Mouse (Mus musculus) testis, postnatal 14 days (tissue): ENCODE measurements around the gene Nhlrc2.

Experiments
- DNase-seq: peaks from one replicate; pipeline ENCODE4 v3.0.0; 2021; ENCODE audit warnings: low spot score

The Nhlrc2 gene

DNA sequence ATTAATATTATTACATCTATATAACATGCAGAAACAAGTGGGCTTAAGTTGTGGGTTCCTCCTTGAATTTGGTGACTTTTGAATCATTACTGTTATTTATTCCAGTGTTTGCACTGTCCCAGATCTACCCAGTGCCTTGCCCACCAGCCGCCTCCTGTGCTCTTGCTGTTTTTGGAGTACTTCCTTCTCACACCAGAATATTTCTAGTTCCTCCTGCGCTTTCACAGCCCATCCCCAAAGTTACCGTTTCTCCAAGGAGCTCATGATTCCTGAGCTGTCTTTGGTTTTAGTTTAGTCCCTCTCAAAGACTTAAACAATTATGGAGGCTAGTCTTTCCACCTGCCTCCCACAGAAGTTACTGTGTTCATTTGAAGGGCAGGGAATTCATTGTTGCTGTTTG, 15.4 kb downstream of the Nhlrc2 start:
- no peak for DNase-seq

DNA sequence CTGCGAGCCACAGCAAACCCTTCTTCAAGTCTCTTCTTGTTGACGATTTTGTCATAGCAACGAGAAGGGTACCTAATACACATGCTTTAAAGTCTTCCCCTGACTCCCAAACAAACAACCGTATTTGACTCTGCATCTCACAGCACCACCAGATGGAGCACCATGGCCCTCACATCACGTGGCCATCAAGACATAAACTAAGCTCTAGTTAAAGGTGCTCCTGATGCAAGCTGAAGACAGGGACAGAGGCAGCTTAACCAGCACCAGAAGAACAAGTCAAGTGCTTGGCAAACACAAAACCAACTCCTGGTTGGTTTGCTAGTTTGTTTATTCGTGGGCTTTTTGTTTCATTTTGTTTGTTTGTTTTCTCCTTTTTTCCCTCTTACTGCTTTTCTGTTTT, 17.3 kb downstream of the Nhlrc2 start:
- DNase-seq = no peak

DNA sequence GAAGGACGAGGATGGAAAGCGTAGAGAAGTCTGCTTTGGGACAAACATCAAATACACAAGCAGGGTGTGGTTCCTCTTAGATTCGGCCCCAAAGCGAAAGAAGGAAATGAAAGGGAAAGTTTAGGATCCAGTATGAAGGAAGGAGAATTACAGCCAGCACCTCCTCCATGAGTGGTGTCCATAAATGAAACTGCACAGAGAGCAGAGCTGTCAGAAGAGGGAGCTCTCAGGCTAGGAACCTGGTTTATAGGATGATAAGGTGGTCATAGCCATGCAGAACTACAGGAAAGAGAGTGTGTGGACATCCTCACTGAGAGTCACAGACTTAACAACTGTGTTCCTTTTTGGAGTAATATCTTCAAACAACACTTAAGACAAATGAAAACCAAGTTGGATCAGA, 18.0 kb downstream of the Nhlrc2 start:
- no peak for DNase-seq

DNA sequence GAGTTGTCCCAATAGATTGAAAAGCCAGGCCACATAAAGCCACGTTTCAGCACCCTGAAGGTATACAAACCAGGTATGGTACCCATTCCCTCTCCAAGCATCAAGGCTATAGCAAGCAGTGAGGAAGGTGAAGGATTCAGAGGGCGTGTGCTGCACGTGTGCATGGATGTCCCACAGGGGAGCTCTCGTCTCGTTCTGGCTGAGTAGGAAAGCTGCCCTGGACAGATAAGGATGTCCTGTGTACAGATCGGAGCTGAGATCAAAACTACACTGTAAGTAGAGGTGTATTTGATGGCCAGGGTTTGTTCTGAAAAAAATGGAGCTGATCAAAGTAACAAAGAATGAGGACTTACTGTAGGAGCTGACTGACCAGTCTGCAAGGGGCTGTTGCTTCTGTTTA, 18.9 kb downstream of the Nhlrc2 start:
- no peak for DNase-seq

DNA sequence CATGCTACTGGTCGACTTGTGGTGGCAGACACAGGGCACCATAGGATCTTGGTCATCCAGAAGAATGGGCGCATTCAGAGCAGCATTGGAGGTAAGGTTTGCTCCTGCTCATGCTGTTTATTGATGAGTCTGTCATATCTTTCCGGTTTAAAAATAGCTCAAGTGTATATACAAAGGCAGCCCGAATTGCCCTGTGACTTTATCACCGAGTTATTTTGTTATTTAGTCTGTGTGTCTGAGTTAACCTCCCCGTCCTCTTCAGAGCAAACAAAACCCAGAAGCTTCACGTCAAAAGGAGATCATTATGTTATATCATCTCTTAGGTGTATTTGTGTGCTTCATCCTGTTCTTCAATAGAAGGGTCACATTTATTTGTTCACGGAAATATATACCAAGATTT, 22.7 kb downstream of the Nhlrc2 start:
- no peak for DNase-seq

DNA sequence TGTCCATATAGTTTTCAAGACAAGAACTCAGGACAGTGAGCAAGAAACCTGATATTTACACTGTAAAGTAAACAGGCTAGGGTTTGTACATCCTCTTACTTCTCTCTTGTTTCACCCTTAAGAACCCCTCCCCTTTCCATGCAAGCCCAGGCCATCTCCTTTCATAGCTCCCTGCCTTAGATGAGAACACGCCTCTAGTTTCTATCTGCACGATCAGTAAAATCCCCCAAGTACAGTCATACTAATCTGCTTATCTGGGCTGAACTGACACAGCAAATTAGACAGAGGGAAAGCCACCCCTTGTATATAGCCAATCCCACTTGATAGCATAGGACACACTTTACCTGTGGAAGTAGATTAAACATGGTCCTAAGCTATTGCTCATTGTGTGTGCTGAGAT, 23.2 kb downstream of the Nhlrc2 start:
- no peak for DNase-seq

DNA sequence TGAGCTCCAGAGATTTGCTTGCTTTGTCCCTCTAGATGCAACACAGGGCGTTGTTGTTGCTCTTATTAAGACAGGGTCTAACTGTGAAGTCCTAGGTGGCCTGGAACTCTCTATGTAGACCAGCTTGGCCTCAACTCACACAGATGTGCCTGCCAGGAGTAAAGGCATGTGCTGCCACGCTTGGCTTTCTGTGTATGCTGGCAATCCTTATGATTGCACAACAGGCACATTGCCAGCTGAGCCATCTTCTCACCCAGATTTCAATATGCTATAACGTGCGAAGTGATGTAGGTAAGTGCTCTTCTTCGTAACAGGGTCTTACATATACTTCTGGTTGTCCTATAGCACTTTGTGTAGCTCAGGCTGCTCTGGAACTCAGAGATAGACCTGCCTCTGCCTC, 23.9 kb downstream of the Nhlrc2 start:
- no peak for DNase-seq

DNA sequence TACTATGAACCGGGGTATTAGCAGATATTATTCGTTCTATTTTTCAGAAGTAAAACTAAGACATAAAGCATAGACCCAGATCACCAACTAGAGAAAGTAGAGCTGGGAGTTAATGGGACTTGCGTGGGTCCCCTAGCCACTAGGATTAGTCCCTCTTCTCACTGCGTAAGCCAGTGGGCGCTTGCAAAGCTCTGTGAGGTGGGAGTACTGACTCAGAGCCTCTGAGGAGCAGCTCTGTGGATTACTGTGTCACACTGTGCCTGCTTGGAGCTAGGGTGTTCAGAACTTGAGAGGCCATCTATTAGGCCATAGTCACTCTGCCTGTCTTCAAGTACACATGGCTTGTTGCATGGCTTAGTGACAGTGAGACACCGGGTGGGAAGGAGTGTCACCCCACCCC, 25.1 kb downstream of the Nhlrc2 start:
- DNase-seq = no peak

DNA sequence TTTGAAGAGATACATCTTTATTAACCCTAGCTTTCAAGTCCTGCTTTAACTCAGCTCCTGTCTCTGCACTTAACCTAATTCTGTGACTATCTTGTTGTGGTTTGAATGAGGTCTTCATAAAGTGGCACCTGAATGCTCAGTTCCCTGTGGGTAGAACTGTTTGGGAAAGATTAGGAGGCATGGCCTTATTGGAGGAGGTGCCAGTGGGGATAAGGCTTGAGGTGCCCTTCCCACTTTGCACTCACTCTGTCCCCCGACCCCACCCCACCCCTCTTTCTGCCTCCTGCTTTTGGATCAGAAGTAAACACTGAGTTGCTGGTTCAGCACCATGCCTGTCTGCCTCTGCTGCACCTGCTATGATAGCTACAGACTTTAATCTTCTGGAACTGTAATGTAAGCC, 29.7 kb downstream of the Nhlrc2 start:
- no peak for DNase-seq

DNA sequence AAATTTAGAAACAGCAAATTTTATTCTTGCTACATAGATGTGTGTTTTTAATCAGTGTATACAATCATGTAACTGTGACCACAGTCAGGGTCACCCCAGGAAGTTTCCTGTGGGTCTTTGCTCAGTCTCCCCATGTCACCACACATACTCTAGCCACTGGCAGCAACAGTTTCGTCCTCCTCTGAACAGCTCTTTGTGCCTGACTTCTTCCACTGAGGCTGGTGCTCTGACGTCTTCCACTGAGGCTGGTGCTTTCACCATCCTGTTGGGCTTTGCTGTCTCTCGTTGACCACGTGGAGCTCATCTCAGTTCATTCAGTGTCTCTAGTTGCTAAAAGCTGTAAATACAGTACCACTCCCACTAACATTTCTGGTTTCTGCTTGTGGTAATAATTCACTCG, 33.9 kb downstream of the Nhlrc2 start:
- no peak for DNase-seq

DNA sequence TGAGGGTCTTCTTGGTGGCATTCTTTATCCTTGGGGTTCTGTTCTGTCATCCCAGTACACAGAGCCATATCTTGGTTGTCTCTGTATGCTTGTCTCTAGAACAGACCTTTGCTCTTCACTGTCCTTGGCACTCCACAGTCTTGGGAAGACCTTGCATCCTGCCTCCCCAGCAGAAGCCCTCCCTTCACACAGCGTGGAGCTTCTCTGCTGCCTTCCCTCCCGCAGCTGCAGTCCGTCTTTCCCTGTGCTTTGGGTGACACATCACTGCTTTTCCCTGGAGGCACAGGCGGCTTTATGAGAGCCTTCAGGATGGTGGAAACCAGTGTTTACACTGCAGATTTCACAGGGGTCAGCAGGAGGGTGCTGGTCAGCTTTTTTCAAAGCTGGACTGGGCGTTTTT, 35.7 kb downstream of the Nhlrc2 start:
- DNase-seq = no peak

DNA sequence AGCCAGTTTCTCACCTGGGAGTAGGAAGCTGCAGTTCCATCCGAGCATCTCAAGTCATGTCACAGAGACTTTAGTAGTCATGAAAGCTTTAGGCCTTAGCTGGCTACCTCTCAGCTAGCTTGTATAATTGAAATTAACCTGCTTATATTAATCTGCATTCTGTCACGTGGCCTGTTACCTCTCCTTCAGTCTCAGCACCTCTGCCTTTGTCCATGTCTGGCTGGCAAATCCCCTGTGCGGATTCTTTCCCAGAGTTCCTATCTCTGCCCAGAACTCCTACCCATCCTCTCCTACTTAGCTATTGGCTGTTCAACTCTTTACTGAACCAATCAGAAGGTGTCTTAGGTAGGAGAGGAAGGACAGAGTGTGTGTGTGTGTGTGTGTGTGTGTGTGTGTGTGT, 36.2 kb downstream of the Nhlrc2 start:
- DNase-seq = no peak

DNA sequence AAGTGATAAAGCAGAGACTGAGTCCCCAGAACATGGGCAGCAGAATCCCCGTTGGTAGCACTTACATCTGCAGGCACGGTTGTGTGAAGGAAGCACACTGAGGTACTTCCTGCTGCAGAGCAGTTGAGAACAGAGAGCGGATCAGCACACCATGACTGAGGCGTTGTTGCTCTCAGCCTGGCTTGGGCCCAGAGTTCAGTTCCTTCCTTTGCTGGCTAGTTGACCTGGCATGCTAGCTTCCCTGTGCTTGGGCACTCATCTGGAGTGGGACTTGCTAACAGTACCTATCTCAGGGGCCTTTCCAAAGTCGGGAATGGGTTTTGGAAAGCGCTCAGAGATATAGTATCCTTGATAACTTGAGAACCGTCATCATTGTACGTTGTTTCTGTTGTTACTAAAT, 38.3 kb downstream of the Nhlrc2 start:
- no peak for DNase-seq

DNA sequence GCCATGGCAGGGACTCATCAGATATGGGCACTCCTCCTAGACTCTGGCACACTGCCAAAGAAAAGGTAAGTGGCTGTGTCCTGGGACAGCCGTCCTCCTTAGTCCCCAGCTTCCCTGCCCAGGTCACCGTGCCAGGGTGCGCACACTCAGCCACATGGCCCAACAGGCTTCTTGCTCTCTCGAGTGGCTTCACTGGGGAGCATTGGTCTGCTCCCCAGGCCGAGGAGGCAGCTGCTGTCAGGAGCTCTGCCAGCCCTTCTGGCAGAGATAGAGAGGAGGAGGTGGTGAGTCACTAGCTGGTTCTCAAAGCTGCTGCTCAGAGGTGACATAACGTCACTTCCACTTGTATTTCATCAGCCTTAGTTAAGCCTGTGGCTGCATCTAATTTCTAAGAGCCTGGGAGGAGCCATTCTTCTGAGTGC, 40.2 kb downstream of the Nhlrc2 start:
- DNase-seq = no peak

DNA sequence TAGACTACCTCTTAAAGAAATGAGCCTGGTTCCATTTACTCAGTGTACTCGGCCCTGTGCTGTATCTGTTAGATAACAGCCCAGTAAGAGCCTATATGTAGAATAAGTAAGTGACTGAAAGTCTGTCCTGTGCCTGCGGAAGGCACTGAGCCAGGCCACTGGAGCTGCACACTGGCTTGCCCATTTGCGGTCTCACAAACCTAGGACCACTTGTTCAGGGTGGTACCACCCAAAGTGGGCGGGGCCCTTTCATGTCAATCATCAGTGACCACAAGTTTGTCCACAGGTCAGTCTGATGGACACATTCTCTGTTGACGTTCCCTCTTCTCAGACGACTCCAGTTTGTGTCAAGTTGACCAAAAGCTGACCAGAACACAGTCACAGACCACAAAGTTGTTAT, 40.9 kb downstream of the Nhlrc2 start:
- DNase-seq = no peak

DNA sequence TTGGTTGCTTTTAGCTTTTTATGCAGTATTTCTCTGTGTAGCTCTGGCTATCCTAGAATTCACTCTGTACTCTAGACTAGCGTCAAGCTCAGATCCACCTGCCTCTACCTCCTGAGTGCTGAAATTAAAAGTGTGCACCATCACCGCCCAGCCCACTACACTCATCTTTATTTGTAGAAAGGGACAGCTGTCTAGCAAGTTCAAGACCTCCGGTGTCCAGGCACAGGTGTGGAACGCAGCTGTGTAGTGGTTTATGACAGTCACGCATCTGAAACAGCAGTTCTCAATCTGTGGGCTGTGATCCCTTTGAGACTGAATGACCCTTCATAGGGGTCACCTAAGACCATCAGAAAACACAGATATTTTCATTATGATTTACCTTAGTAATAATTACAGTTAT, 41.4 kb downstream of the Nhlrc2 start:
- DNase-seq = no peak

DNA sequence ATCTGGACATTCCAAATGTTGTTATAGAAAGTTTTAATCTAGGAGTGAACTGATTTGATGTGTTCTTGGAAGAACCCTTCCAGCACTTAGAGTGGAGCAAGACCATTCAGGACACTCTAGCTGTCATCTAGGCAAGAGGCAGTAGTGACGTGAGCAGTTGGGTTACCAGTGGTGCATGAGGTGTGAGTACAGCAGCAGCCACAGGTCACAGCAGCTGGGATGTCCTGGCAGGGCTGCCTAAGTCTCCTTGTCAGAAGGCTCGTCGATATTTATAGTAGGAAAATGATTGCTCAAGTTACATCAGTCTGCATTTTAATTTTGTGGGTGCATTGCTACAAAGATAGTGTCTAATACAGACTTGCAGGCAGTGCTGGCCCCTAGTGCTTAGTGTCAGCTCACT, 42.2 kb downstream of the Nhlrc2 start:
- DNase-seq = no peak

DNA sequence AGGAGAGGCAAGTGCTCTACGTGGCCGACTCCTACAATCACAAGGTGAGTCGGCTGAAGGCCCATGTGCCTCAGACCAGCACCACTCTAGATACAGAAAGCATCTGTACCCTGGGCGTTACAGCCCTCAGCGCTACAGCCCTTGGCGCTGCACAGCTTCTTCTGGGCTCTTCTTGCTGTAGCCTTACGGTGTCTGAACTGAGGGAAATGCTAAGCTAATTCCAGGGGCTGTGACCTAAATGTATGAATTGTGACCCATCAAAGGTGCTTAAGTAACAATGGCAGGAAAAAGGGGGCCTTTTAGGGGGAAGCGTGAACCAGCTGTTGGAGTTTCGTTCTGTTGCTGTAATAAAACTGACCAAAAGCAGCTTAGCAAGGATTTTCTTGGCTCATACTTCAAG, 44.4 kb downstream of the Nhlrc2 start:
- no peak for DNase-seq

DNA sequence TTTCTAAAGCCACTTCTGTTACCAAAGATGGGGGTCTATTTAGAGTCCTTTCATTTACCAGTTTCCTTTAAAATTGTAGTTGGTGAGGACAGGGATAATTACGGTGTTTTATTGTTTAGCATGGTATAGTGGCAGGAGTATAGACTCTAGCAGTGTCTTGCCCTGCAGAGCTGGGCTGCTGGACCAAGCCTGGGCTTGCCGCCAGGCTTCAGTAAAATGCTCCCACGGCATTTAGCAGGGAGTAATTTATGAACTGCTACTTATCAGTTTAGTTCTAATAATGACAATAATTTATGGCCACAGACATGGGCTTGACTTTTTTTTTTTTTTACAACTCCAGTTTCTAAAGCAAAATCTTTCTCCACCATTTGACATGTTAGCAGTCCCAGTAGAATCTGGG, 51.9 kb downstream of the Nhlrc2 start:
- no peak for DNase-seq

DNA sequence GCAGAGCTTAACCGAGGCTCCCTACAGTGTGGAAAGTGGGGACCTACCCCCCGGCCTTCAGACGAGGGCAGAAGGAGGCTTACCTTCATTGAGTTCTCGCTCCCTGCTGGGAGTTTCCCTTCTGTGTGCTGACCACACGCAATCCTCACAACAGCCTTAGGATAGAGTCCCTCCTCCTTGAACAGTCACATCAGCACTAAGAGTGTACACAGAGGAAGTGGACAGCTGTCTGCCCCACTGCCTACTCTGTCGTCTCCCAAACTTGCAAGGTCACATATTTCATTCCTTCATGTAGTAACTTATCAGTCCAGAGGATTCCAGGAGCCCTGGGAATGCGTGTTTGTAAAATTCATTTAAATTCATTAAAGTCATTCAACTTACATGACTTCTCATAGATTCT, 52.7 kb downstream of the Nhlrc2 start:
- no peak for DNase-seq

DNA sequence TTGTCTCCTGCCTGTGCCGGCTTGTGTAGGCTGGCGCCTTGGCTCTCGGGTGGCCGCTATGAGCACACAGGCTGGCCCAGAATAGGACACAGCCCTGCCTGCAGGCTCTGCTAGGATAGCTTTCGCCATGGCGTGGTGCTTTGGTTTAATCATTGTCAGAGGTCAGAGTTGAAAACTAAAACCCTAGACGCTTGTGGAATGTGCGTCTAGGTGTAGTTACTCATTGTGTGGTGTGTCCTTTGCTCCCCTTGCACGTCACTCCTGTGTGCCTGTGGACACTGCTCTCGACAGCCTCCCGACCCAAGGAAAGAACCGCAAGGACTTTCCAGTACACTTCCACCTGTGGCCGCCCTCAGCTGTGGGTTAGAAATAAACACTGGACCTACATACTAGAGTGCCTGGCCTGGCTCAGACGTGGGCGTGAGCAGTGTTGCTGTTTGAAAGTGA, 53.9 kb downstream of the Nhlrc2 start:
- no peak for DNase-seq

DNA sequence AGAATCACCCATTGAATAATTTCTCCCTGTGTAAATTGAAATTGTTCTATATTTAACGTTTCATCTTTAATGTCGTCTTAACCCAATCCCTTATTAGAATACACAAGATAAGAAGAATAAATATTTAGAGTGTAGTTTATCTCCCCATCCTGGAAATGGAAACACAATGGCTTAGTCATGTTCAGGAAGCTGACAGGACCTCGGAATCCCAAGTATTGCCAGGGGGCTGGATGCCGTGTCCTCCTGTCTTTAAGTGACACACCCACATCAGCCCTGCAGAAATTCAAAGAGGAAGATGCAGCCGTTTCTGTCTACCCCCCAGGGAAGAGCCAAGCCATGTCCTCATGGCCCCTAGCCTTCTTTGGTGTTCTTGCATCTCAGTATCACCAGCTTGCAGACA, 60.9 kb downstream of the Nhlrc2 start:
- no peak for DNase-seq

DNA sequence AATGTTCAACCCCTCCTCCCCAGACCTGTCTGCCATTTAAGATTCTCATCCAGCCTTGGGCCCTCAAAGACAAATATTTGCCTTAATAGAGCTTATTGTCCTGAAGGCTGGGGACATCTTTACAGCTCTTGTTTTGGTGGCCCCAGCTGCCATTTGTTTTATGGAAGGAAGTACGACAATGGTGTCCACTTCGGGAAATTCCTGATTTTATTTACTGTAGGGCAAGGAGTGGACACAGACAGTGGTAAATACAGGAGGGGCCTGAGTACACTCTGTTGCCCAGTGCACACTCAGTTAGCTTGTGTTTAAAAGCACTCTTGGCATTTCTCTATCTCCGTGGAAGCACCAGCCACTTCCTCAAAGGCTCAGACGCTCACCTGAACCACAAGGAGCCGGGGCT, 66.1 kb downstream of the Nhlrc2 start:
- no peak for DNase-seq

DNA sequence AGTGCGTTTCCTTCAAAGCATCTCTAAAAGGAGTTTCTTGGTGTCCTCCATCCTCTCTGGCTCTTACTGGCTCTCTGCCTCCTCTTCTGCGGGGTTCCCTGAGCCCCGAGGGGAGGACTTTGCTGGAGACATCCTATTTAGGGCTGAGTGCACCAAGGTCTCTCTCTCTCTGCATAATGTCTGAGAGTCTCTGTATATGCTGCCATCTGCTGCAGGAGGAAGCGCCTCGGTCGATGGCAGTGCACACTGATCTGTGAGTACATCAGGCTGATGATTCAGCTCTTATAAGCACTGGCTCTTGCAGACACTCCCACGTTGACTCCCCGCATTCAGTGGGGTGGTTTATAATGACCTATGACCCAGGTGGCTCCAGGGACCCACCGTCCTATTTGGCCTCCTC, 70.8 kb downstream of the Nhlrc2 start:
- no peak for DNase-seq

DNA sequence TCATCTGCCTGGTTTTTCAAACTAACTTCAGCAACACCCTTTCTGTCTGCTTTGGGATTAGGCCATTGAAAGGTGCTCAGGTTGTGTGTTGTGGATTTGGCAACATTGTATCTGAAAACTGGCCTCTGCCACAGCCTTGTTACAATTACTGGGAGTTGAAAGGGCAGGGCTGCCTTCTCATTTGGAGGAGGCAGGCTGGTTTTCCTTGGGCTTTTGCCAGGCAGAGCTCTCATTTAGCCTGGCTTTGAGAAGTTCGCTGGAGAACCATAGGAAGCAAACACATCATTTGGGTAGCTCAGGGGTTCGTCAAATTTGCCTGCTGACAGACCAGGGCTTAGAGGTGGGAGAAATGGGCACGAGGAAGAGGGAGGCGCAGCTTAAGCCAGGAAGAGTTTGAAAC, 71.5 kb downstream of the Nhlrc2 start:
- DNase-seq = peak; percentile 75
